Mouse (Mus musculus) erythroblast, embryonic 14.5 days (primary cell): ENCODE measurements around the gene Wdr45.

ENCODE experiments used
- GATA1 ChIP-seq: IDR thresholded peaks from 2 replicates; pipeline ENCODE4 v1.6.1; 2012; ENCODE audit warnings: low read length, inconsistent platforms, mixed read lengths
- TAL1 ChIP-seq: IDR thresholded peaks from 3 replicates; pipeline ENCODE4 v1.6.1; 2012; ENCODE audit warnings: low read length, inconsistent platforms, mixed read lengths

DNA sequence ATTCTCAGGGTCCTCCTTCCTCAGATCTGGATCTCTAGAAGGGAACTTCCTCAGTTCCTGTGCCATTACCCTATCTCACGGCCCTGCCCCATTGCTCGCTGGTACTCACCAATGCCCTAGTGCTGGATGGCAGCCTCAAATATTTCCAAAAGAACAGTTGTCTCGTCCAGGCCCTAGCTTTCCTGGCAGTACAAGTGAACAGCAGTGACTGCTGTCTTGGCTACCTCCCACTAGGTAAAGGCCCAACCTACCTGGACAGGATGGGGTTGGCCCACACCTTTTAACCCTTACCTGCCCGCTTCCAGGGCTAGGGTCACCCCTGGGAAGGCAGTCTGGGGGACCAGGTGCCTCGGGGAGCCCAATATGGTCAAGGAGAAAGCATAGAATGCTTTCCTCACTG, 27.0 kb downstream of the Wdr45 start:
- TF ChIP-seq TAL1: no peak
- no peak for TF ChIP-seq GATA1
